Mouse (Mus musculus): ENCODE data around the gene Adm. TPM values are rescaled to one million over a fixed set of nuclear protein-coding genes. Genes with fewer than 3 reads are reported as not detected.

The Adm gene
- polyA plus RNA-seq, 1 experiment = 1.2 TPM

DNA sequence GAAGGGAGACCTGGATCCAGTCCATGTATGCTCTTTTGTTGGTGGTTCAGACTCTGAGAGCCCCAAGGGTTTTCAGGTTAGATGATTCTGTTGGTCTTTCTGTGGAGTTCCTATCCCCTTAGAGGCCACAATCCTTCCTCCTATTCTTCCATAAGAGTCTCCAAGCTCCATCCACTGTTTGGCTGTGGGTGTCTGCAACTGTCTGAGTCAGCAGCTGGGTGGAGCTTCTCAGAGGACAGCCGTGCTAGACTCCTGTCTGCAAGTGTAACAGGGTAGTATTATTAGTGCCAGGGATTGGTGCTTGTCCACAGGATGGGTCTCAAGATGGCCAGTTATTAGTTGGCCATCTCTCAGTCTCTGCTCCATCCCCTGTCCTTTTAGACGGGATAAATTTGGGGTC, 3.4 kb upstream of the Adm start:
- H3ac ChIP-seq (ENCODE audit: control insufficient read depth, insufficient read length) = no peak overlapping the region
- H3K4me2 ChIP-seq (ENCODE audit: low read depth) = peak overlapping the region; percentile 24
- no peak overlapping the region for H3K4me3 ChIP-seq
- H3K27me3 ChIP-seq (ENCODE audit: control insufficient read depth, insufficient read depth, insufficient read length) = no peaks in the 10 kb centered on the region
- H3K79me2 ChIP-seq (ENCODE audit: control insufficient read depth, insufficient read depth) = no peaks in the 10 kb centered on the region
- TF ChIP-seq MYOD1 (IDR thresholded peaks at IDR 0.05; ENCODE audit: control insufficient read depth in 1 of 3, insufficient read length in 2 of 3, low read depth in 2 of 3) = no peak
- TF ChIP-seq SRF (IDR thresholded peaks at IDR 0.05; ENCODE audit: control insufficient read depth, insufficient read length, low read depth) = no peak
- TF ChIP-seq CEBPB (IDR thresholded peaks at IDR 0.05; ENCODE audit: insufficient read depth, poor library complexity, severe bottlenecking) = no peak
- no peak for TF ChIP-seq POLR2AphosphoS2 (IDR thresholded peaks at IDR 0.05; ENCODE audit: insufficient read length, low read depth)
- TF ChIP-seq MYOG (IDR thresholded peaks at IDR 0.05; ENCODE audit: control insufficient read depth in 1 of 3, insufficient read depth in 1 of 3, insufficient read length in 2 of 3, low read depth in 2 of 3) = no peak
- TF ChIP-seq E2F4 (IDR thresholded peaks at IDR 0.05; ENCODE audit: insufficient read depth) = no peak
- TF ChIP-seq USF1 (IDR thresholded peaks at IDR 0.05; ENCODE audit: low read depth) = no peak
- no peak for TF ChIP-seq TCF12 (IDR thresholded peaks at IDR 0.05; ENCODE audit: insufficient read depth, poor library complexity, severe bottlenecking)
- TF ChIP-seq POLR2A (IDR thresholded peaks at IDR 0.05; ENCODE audit: insufficient read length, low read depth) = no peak
- no peaks in the 10 kb centered on the region for H3K36me3 ChIP-seq (ENCODE audit: control insufficient read depth, insufficient read depth)

DNA sequence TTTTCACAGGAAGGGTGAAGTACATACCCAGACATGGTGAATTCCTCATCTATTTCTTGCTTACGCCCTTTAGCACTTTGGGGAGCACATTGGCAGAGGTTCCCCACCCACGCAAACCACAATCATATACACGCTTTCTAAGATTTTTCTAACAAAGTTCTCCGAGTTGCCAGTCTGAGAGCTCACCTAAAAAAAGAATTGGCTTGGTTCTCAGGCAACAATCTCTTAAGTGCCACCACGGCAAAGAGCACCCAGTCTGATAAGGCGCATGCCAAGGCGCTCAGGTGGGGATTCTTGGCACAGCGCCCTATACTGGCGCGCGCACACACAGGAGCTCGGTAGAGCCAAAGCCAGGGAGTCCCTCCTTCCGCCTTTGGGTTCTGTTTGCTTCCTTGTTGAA, 2.5 kb upstream of the Adm start:
- no peaks in the 10 kb centered on the region for H3K27me3 ChIP-seq (ENCODE audit: control insufficient read depth, insufficient read depth, insufficient read length)
- peak overlapping the region; percentile 25 for H3K4me2 ChIP-seq (ENCODE audit: low read depth)

DNA sequence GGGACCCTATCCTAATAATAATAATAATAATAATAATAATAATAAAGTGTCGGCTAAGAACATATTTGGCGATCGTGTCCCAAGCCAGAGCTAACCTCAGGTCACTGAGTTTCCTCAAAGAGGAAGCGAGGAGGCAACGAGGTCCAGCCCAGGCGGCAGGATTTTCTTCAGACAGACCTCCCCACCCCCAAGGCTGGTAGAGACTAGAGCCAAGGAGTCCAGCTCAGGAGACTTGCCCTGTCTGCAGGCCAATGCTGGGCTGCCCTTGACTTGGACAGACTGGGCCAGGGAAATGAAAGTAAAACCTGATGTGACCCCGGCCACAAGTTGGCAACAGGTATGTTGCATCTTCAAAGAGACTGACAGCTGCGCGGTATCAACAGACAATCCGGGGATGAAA, 2.0 kb upstream of the Adm start:
- Histone ChIP-seq H3K36me3 (ENCODE audit: control insufficient read depth, insufficient read depth) (no peaks in the 10 kb centered on the region), H3K4me3 (no peak overlapping the region), H3K4me2 (ENCODE audit: low read depth) (no peak overlapping the region), H3ac (ENCODE audit: control insufficient read depth, insufficient read length) (no peak overlapping the region), H3K79me2 (ENCODE audit: control insufficient read depth, insufficient read depth) (no peaks in the 10 kb centered on the region), H3K27me3 (ENCODE audit: control insufficient read depth, insufficient read depth, insufficient read length) (no peaks in the 10 kb centered on the region)
- TF ChIP-seq USF1 (IDR thresholded peaks at IDR 0.05; ENCODE audit: low read depth) = no peak
- no peak for TF ChIP-seq MAX (IDR thresholded peaks at IDR 0.05; ENCODE audit: low read depth)
- TF ChIP-seq E2F4 (IDR thresholded peaks at IDR 0.05; ENCODE audit: insufficient read depth) = no peak
- no peak for TF ChIP-seq CEBPB (IDR thresholded peaks at IDR 0.05; ENCODE audit: insufficient read depth, poor library complexity, severe bottlenecking)
- TF ChIP-seq MYOD1 (IDR thresholded peaks at IDR 0.05; ENCODE audit: control insufficient read depth in 1 of 3, insufficient read length in 2 of 3, low read depth in 2 of 3) = no peak
- no peak for TF ChIP-seq REST (IDR thresholded peaks at IDR 0.05; ENCODE audit: insufficient read depth, insufficient read length)
- no peak for TF ChIP-seq TCF12 (IDR thresholded peaks at IDR 0.05; ENCODE audit: insufficient read depth, poor library complexity, severe bottlenecking)
- no peak for TF ChIP-seq POLR2A (IDR thresholded peaks at IDR 0.05; ENCODE audit: insufficient read length, low read depth)
- TF ChIP-seq TCF3 (IDR thresholded peaks at IDR 0.05; ENCODE audit: insufficient read length, low read depth) = no peak
- TF ChIP-seq POLR2AphosphoS2 (IDR thresholded peaks at IDR 0.05; ENCODE audit: insufficient read length, low read depth) = no peak
- TF ChIP-seq MYOG (IDR thresholded peaks at IDR 0.05; ENCODE audit: control insufficient read depth in 1 of 3, insufficient read depth in 1 of 3, insufficient read length in 2 of 3, low read depth in 2 of 3) = no peak
- TF ChIP-seq SRF (IDR thresholded peaks at IDR 0.05; ENCODE audit: control insufficient read depth, insufficient read length, low read depth) = no peak

More for the DNA sequence above, 2.5 kb upstream of the Adm start:
- Histone ChIP-seq H3ac (ENCODE audit: control insufficient read depth, insufficient read length) (no peak overlapping the region), H3K36me3 (ENCODE audit: control insufficient read depth, insufficient read depth) (no peaks in the 10 kb centered on the region), H3K4me3 (no peak overlapping the region), H3K79me2 (ENCODE audit: control insufficient read depth, insufficient read depth) (no peaks in the 10 kb centered on the region)
- TF ChIP-seq CEBPB (IDR thresholded peaks at IDR 0.05; ENCODE audit: insufficient read depth, poor library complexity, severe bottlenecking) = 0 out of 2 replicates have a peak, but pooled peaks have one; percentile 29
- TF ChIP-seq USF1 (IDR thresholded peaks at IDR 0.05; ENCODE audit: low read depth) = no peak

DNA sequence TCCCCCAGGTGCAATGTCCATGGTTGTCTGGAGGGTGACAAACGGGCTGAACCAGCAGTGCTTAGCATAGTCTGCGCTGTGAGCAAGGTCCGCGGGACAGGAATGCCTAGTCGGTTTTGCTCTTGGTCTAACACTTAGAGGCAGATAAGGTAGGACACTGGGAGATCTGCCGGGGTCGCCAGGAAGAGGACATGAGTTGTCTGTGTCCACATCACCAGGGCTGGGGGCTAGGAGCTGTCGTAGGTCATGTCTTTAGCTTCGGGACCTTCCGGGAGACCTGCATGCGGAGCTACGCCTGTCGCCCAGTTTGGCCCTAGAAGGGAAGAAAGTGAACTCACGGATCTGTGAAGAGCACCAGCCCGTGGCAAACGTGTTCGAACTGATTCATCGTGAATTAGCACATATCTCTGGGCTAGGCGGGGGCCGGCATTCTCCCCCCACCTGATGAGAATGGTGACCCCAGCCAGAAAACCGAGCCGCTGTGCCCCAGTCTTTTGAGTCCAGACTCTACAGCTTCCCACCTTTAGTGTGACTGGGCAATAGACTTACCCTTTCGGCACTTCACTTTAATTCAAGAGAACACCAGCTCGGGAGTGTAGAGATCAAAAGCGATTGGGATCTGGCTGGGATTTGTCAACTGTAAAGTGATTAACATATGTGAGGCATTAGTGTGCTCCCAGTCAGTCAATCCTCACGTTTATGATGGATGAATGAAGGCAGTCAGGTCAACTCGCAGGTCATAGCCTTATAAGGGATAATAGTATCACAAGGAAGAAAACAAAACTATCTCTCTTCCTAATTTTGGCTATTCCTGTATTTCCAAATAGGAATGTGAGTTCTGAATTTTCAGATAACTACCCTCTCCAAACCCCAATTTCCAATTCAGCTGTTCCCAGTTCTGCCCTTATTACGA, 1.0 kb upstream of the Adm start:
- no peaks in the 10 kb centered on the region for H3K36me3 ChIP-seq (ENCODE audit: control insufficient read depth, insufficient read depth)
- no peak overlapping the region for H3K4me3 ChIP-seq
- no peak for TF ChIP-seq MYOG (IDR thresholded peaks at IDR 0.05; ENCODE audit: control insufficient read depth in 1 of 3, insufficient read depth in 1 of 3, insufficient read length in 2 of 3, low read depth in 2 of 3)
- H3K27me3 ChIP-seq (ENCODE audit: control insufficient read depth, insufficient read depth, insufficient read length) = no peaks in the 10 kb centered on the region
- no peaks in the 10 kb centered on the region for H3K79me2 ChIP-seq (ENCODE audit: control insufficient read depth, insufficient read depth)
- no peak overlapping the region for H3ac ChIP-seq (ENCODE audit: control insufficient read depth, insufficient read length)
- no peak overlapping the region for H3K4me2 ChIP-seq (ENCODE audit: low read depth)

DNA sequence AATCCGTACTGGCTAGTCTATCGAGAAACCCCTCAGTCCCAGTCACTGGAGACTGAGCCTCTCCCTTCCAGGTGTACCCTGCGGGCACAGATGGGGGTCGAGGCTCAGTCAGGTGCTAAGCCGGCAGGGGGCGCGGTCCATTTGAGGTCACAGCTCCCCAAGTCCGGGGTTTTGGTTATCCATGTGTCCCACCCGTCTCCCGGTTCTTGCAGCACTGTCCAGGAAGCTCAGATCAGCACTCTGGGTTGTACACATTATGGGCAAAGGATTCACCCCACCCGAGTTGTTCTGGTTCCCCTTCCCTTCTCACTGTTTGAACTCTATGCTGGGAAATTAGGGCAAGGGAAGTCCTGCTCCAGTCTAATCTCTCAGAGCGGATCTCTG, 370 bp upstream of the Adm start:
- Histone ChIP-seq H3K27me3 (ENCODE audit: control insufficient read depth, insufficient read depth, insufficient read length) (no peaks in the 10 kb centered on the region), H3K4me2 (ENCODE audit: low read depth) (peak overlapping the region; percentile 56), H3K4me3 (peak overlapping the region; percentile 20), H3K79me2 (ENCODE audit: control insufficient read depth, insufficient read depth) (no peaks in the 10 kb centered on the region), H3K36me3 (ENCODE audit: control insufficient read depth, insufficient read depth) (no peaks in the 10 kb centered on the region), H3ac (ENCODE audit: control insufficient read depth, insufficient read length) (no peak overlapping the region)
- TF ChIP-seq TCF12 (IDR thresholded peaks at IDR 0.05; ENCODE audit: insufficient read depth, poor library complexity, severe bottlenecking) (no peak), REST (IDR thresholded peaks at IDR 0.05; ENCODE audit: insufficient read depth, insufficient read length) (no peak), TCF3 (IDR thresholded peaks at IDR 0.05; ENCODE audit: insufficient read length, low read depth) (no peak), SRF (IDR thresholded peaks at IDR 0.05; ENCODE audit: control insufficient read depth, insufficient read length, low read depth) (no peak), MYOD1 (IDR thresholded peaks at IDR 0.05; ENCODE audit: control insufficient read depth in 1 of 3, insufficient read length in 2 of 3, low read depth in 2 of 3) (no peak), USF1 (IDR thresholded peaks at IDR 0.05; ENCODE audit: low read depth) (no peak), POLR2AphosphoS2 (IDR thresholded peaks at IDR 0.05; ENCODE audit: insufficient read length, low read depth) (no peak), CEBPB (IDR thresholded peaks at IDR 0.05; ENCODE audit: insufficient read depth, poor library complexity, severe bottlenecking) (no peak), POLR2A (IDR thresholded peaks at IDR 0.05; ENCODE audit: insufficient read length, low read depth) (no peak)

Measured in myocyte (in vitro differentiated cells).